Mouse (Mus musculus) E14TG2a.4 (cell line): ENCODE data around the gene Hydin.

Experiments
- CTCF ChIP-seq: conservative IDR thresholded peaks from 2 replicates; pipeline ENCODE4 v1.5.1; 2014; ENCODE audit warnings: low read length
- NANOG ChIP-seq: IDR thresholded peaks from 2 replicates; pipeline ENCODE4 v1.6.1; 2014; ENCODE audit warnings: borderline replicate concordance, low read length, mixed read lengths
- POU5F1 ChIP-seq: IDR thresholded peaks from 2 replicates; pipeline ENCODE4 v1.6.1; 2014; ENCODE audit warnings: low read length, borderline replicate concordance

DNA sequence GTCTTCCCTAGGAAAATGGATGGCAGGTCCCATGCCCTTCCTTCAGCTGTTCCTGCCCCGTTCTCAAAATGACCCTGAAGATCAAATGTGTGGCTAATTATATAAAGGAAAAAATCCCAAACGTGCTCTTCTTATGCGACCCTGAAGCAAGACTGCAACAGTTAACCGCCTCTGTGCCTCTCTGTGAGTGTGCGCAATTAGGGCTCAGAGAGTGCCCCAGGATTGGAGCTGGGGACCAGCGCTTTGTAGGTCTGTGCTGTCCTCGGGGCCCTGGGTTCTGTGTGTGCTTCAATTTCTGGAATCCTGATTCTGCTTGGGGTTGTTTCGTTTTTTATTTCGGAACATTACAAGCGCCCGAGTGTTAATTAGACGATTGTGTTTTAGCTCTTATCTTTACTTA is 491 bp downstream of the Hydin start:
- TF ChIP-seq CTCF (no peak), POU5F1 (no peak), NANOG (no peak)
